Mouse (Mus musculus) MEL (cell line): ENCODE results near the gene Rpl35a. TPM values are rescaled to one million over a fixed set of nuclear protein-coding genes. Genes with fewer than 3 reads are reported as not detected.
A peak's percentile ranks its signal among the peaks of the same experiment; 100 is the strongest.

Experiments
- DNase-seq: peaks from one replicate; pipeline ENCODE4 v3.0.0; 2011; ENCODE audit warnings: low read depth, low spot score
- H3K27ac ChIP-seq: 2 replicates; pipeline ENCODE4 v1.5.1; 2012; ENCODE audit warnings: low read depth, mild to moderate bottlenecking, control low read depth, low read length, moderate library complexity; ENCODE audit not compliant: control insufficient read depth
- H3K27me3 ChIP-seq, 2 experiments: fragments of 150-350 bp in 1 of 2; sonication (generic) in 1 of 2; 2 replicates each; pipeline ENCODE4 v1.6.1; 2012; ENCODE audit warnings: low read length in 2 of 2, mild to moderate bottlenecking in 2 of 2, improper control_type of control experiment in 1 of 2, moderate library complexity in 1 of 2; ENCODE audit not compliant: insufficient read depth in 2 of 2, control insufficient read depth in 1 of 2
- H3K36me3 ChIP-seq, 2 experiments: 2 replicates each; pipeline ENCODE4 v1.6.1; 2012 to 2014; ENCODE audit warnings: low read length in 2 of 2, improper control_type of control experiment in 1 of 2, inconsistent platforms in 1 of 2, mild to moderate bottlenecking in 1 of 2; ENCODE audit not compliant: insufficient read depth in 2 of 2, control insufficient read depth in 1 of 2
- H3K4me1 ChIP-seq, 2 experiments: fragments of 150-350 bp in 1 of 2; sonication (generic) in 1 of 2; 2 replicates each; pipeline ENCODE4 v1.6.1; 2012; ENCODE audit warnings: low read length in 2 of 2, improper control_type of control experiment in 1 of 2, mild to moderate bottlenecking in 1 of 2; ENCODE audit not compliant: insufficient read depth in 2 of 2, control insufficient read depth in 1 of 2
- H3K4me3 ChIP-seq, 2 experiments: fragments of 150-350 bp in 1 of 2; sonication (generic) in 1 of 2; 2 replicates each; pipeline ENCODE4 v1.5.1; 2012; ENCODE audit warnings: low read depth in 2 of 2, low read length in 2 of 2, mild to moderate bottlenecking in 2 of 2, moderate library complexity in 2 of 2, control low read depth in 1 of 2, improper control_type of control experiment in 1 of 2; ENCODE audit not compliant: control insufficient read depth in 1 of 2, insufficient read depth in 1 of 2
- H3K79me2 ChIP-seq: 2 replicates; pipeline ENCODE4 v1.6.1; 2012; ENCODE audit warnings: mild to moderate bottlenecking, low read length, moderate library complexity; ENCODE audit not compliant: control insufficient read depth, poor library complexity, insufficient read depth
- H3K9ac ChIP-seq: 2 replicates; pipeline ENCODE4 v1.6.1; 2012; ENCODE audit warnings: low read depth, mild to moderate bottlenecking, control low read depth, low read length, moderate library complexity; ENCODE audit not compliant: control insufficient read depth, poor library complexity, severe bottlenecking
- H3K9me3 ChIP-seq: fragments of 150-350 bp; sonication (generic); replicated peaks from 2 replicates; pipeline ENCODE4 v1.6.1; 2012; ENCODE audit warnings: mild to moderate bottlenecking, low read length, improper control_type of control experiment, moderate library complexity; ENCODE audit not compliant: insufficient read depth
- BHLHE40 ChIP-seq: IDR thresholded peaks from 2 replicates; pipeline ENCODE4 v1.6.1; 2012; ENCODE audit warnings: low read depth, mild to moderate bottlenecking, inconsistent platforms, low read length, improper control_type of control experiment, borderline replicate concordance
- CTCF ChIP-seq, 3 experiments: IDR thresholded peaks in 2 of 3; conservative IDR thresholded peaks in 1 of 3; 2 replicates each; pipeline ENCODE4 v1.5.1; 2011 to 2012; ENCODE audit warnings: low read length in 3 of 3, low read depth in 2 of 3, mild to moderate bottlenecking in 2 of 3, improper control_type of control experiment in 1 of 3, inconsistent platforms in 1 of 3, mixed read lengths in 1 of 3, moderate library complexity in 1 of 3; ENCODE audit not compliant: control insufficient read depth in 1 of 3, insufficient read depth in 1 of 3, poor library complexity in 1 of 3, severe bottlenecking in 1 of 3
- ELF1 ChIP-seq: IDR thresholded peaks from 2 replicates; pipeline ENCODE4 v1.6.1; 2014; ENCODE audit warnings: low read depth, mild to moderate bottlenecking, inconsistent platforms, low read length, improper control_type of control experiment, moderate library complexity
- EP300 ChIP-seq, 2 experiments: IDR thresholded peaks; 2 replicates each; pipeline ENCODE4 v1.6.1; 2011; ENCODE audit warnings: improper control_type of control experiment in 2 of 2, low read length in 2 of 2, low read depth in 1 of 2, mild to moderate bottlenecking in 1 of 2
- HCFC1 ChIP-seq: IDR thresholded peaks from 2 replicates; pipeline ENCODE4 v1.6.1; 2012; ENCODE audit warnings: low read depth, mild to moderate bottlenecking, inconsistent platforms, low read length, improper control_type of control experiment, moderate library complexity
- KAT2A ChIP-seq: conservative IDR thresholded peaks from 2 replicates; pipeline ENCODE4 v1.6.1; 2012; ENCODE audit warnings: low read depth, low read length, improper control_type of control experiment, inconsistent platforms
- MAX ChIP-seq: IDR thresholded peaks from 2 replicates; pipeline ENCODE4 v1.6.1; 2011; ENCODE audit warnings: low read length, improper control_type of control experiment
- MXI1 ChIP-seq: IDR thresholded peaks from 2 replicates; pipeline ENCODE4 v1.6.1; 2011; ENCODE audit warnings: mild to moderate bottlenecking, low read depth, low read length, improper control_type of control experiment
- MYB ChIP-seq: IDR thresholded peaks from 2 replicates; pipeline ENCODE4 v1.6.1; 2011; ENCODE audit warnings: mild to moderate bottlenecking, low read depth, low read length, improper control_type of control experiment
- MYC ChIP-seq: IDR thresholded peaks from 2 replicates; pipeline ENCODE4 v1.6.1; 2011; ENCODE audit warnings: low read depth, mild to moderate bottlenecking, low read length, improper control_type of control experiment, moderate library complexity
- NELFE ChIP-seq: IDR thresholded peaks from 2 replicates; pipeline ENCODE4 v1.6.1; 2011; ENCODE audit warnings: low read depth, low read length, improper control_type of control experiment
- POLR2A ChIP-seq, 2 experiments: IDR thresholded peaks; 2 replicates each; pipeline ENCODE4 v1.6.1; 2011 to 2012; ENCODE audit warnings: low read length in 2 of 2, mild to moderate bottlenecking in 2 of 2, control low read depth in 1 of 2, improper control_type of control experiment in 1 of 2, low read depth in 1 of 2, moderate library complexity in 1 of 2; ENCODE audit not compliant: control insufficient read depth in 1 of 2, insufficient read depth in 1 of 2, poor library complexity in 1 of 2
- POLR2AphosphoS5 ChIP-seq: IDR thresholded peaks from 2 replicates; pipeline ENCODE4 v1.6.1; 2012; ENCODE audit warnings: low read depth, borderline replicate concordance, mild to moderate bottlenecking, inconsistent platforms, low read length, moderate library complexity, mixed read lengths
- RAD21 ChIP-seq: IDR thresholded peaks from 2 replicates; pipeline ENCODE4 v1.6.1; 2011; ENCODE audit warnings: mild to moderate bottlenecking, low read depth, low read length, improper control_type of control experiment
- SIN3A ChIP-seq: IDR thresholded peaks from 2 replicates; pipeline ENCODE4 v1.6.1; 2012; ENCODE audit warnings: low read length, improper control_type of control experiment, inconsistent platforms
- USF1 ChIP-seq: IDR thresholded peaks from 2 replicates; pipeline ENCODE4 v1.6.1; 2014; ENCODE audit warnings: low read depth, mild to moderate bottlenecking, inconsistent platforms, low read length, improper control_type of control experiment, moderate library complexity
- USF2 ChIP-seq, 2 experiments: IDR thresholded peaks; 2 replicates each; pipeline ENCODE4 v1.6.1; 2011 to 2012; ENCODE audit warnings: improper control_type of control experiment in 2 of 2, low read length in 2 of 2, borderline replicate concordance in 1 of 2, inconsistent platforms in 1 of 2, low read depth in 1 of 2, mild to moderate bottlenecking in 1 of 2; ENCODE audit not compliant: insufficient read depth in 1 of 2
- ZMIZ1 ChIP-seq: IDR thresholded peaks from 2 replicates; pipeline ENCODE4 v1.6.1; 2012; ENCODE audit warnings: low read depth, mild to moderate bottlenecking, inconsistent platforms, low read length, improper control_type of control experiment, moderate library complexity
- polyA plus RNA-seq, 2 experiments: library from polyadenylated mRNA; stranded (reverse) in 1 of 2; unstranded in 1 of 2; fragments of >175 nt in 1 of 2; fragments of >200 nt in 1 of 2; gene quantifications; 2 replicates each; pipeline versions ENCODE4 v1.2.1 to v1.2.4; 2012; ENCODE audit warnings: low replicate concordance in 2 of 2, low read depth in 1 of 2; ENCODE audit not compliant: insufficient read length in 2 of 2, insufficient read depth in 1 of 2, missing spikeins in 1 of 2
- total RNA-seq: library from RNA; depleted of rRNA; stranded (reverse); fragments of 300-350 nt; gene quantifications from 2 replicates; pipeline ENCODE4 v1.2.3, GENCODE M21; 2012

Gene Rpl35a
- total and polyA plus RNA-seq, 3 experiments: 1,572 to 2,314 TPM; not detected in 1

- Histone ChIP-seq H3K9ac (peak overlapping the region; percentile 17; the same call in 1 of the 2 replicates), H3K36me3 (no peaks in the 10 kb centered on the region; a peak in 3 of 4 replicates), H3K9me3 (no peaks in the 10 kb centered on the region), H3K4me3 (peak overlapping the region; percentile 18 to 37; a peak in 2 of 4 replicates), H3K79me2 (no peaks in the 10 kb centered on the region), H3K4me1 (peaks cover 3% of the 10 kb centered on the region in 2 experiments; a peak in 1 of 4 replicates), H3K27me3 (no peaks in the 10 kb centered on the region), H3K27ac (peak overlapping the region; percentile 61)
- TF ChIP-seq HCFC1: peak; percentile 77
- no peak for TF ChIP-seq RAD21
- no peak for TF ChIP-seq CTCF (IDR thresholded peaks at IDR 0.05 in 2 of 3, conservative IDR thresholded peaks at IDR 0.05 in 1 of 3; ENCODE audit: control insufficient read depth in 1 of 3, insufficient read depth in 1 of 3, low read depth in 2 of 3, low read length in 3 of 3, poor library complexity in 1 of 3, severe bottlenecking in 1 of 3)
- TF ChIP-seq ZMIZ1: no peak
- peak; percentile 68 for TF ChIP-seq ELF1
- peak; percentile 46; the same call in 1 of the 2 replicates for TF ChIP-seq USF1
- TF ChIP-seq SIN3A: no peak
- peak in 1 of 2 experiments; percentile 47; a peak in 1 of 4 replicates for TF ChIP-seq POLR2A (IDR thresholded peaks at IDR 0.05; ENCODE audit: control insufficient read depth in 1 of 2, insufficient read depth in 1 of 2, low read depth in 1 of 2, low read length in 2 of 2, poor library complexity in 1 of 2)
- TF ChIP-seq MAX: peak; percentile 70; the same call in 1 of the 2 replicates
- TF ChIP-seq EP300 (IDR thresholded peaks at IDR 0.05; ENCODE audit: low read depth in 1 of 2, low read length in 2 of 2): peak; percentile 25 to 30; a peak in 1 of 4 replicates
- TF ChIP-seq POLR2AphosphoS5: no peak
- no peak for TF ChIP-seq BHLHE40
- no peak for TF ChIP-seq MYB
- no peak for TF ChIP-seq MXI1
- peak; percentile 39; the same call in 1 of the 2 replicates for TF ChIP-seq KAT2A
- TF ChIP-seq NELFE: peak; percentile 43; the same call in 1 of the 2 replicates
- no peak for TF ChIP-seq MYC
- peak; percentile 77 for DNase-seq
Measured at GRCm38 (mm10) chr16:33043268-33043667, 13.0 kb upstream of the Rpl35a start.

- Histone ChIP-seq H3K9me3 (no peaks in the 10 kb centered on the region), H3K27ac (no peak overlapping the region), H3K36me3 (peaks cover 0 to 4% of the 10 kb centered on the region in 2 experiments; a peak in 1 of 4 replicates), H3K4me1 (peaks cover 3% of the 10 kb centered on the region in 2 experiments; a peak in 1 of 4 replicates), H3K79me2 (0 out of 2 replicates have a peak, but pooled peaks cover 2% of the 10 kb centered on the region), H3K9ac (no peak overlapping the region), H3K4me3 (no peak overlapping the region), H3K27me3 (no peaks in the 10 kb centered on the region)
- TF ChIP-seq USF1 (peak; percentile 51; the same call in 1 of the 2 replicates), USF2 (IDR thresholded peaks at IDR 0.05; ENCODE audit: borderline replicate concordance in 1 of 2, insufficient read depth in 1 of 2, low read depth in 1 of 2, low read length in 2 of 2) (no peak)
- peak; percentile 48 for DNase-seq
Measured at GRCm38 (mm10) chr16:33048004-33048403, 8.2 kb upstream of the Rpl35a start.
